Mouse (Mus musculus) olfactory bulb, adult 2 months (tissue): ENCODE data around the gene Rdh14. TPM values are rescaled to one million over a fixed set of nuclear protein-coding genes. Genes with fewer than 3 reads are reported as not detected.
A peak's percentile ranks its signal among the peaks of the same experiment; 100 is the strongest.

Experiments
- H3K27ac ChIP-seq: fragments of 200-500 bp; 2 replicates; pipeline ENCODE4 v1.5.1; 2012; ENCODE audit warnings: low read depth, low read length; ENCODE audit not compliant: insufficient read depth
- H3K4me1 ChIP-seq: fragments of 200-500 bp; 2 replicates; pipeline ENCODE4 v1.6.1; 2012; ENCODE audit warnings: low read length; ENCODE audit not compliant: control insufficient read depth, insufficient read depth
- H3K4me3 ChIP-seq: fragments of 200-500 bp; 2 replicates; pipeline ENCODE4 v1.5.1; 2012; ENCODE audit warnings: mild to moderate bottlenecking, low read depth, low read length, moderate library complexity; ENCODE audit not compliant: insufficient read depth
- CTCF ChIP-seq: fragments of 200-500 bp; IDR thresholded peaks from 2 replicates; pipeline ENCODE4 v1.5.1; 2012; ENCODE audit warnings: low read depth, mild to moderate bottlenecking, low read length, moderate library complexity; ENCODE audit not compliant: insufficient read depth
- POLR2A ChIP-seq: fragments of 200-500 bp; IDR thresholded peaks from 2 replicates; pipeline ENCODE4 v1.6.1; 2012; ENCODE audit warnings: mild to moderate bottlenecking, low read depth, low read length, moderate library complexity; ENCODE audit not compliant: insufficient read depth
- WGBS: fragments of 180-500 bp; shearing (Covaris S2); methylation state at CpG from one replicate; pipeline ENCODE4 v1.1.7; 2018; 5-methylcytosine and 5-hydroxymethylcytosine counted together
- polyA plus RNA-seq: library from polyadenylated mRNA; stranded (reverse); fragments of >200 nt; gene quantifications from 2 replicates; pipeline ENCODE4 v1.2.4, GENCODE M21; 2012; ENCODE audit warnings: low replicate concordance; ENCODE audit not compliant: missing spikeins, insufficient read depth, insufficient read length

The Rdh14 gene
- polyA plus RNA-seq, 1 experiment: not detected

- TF ChIP-seq POLR2A: no peak
- TF ChIP-seq CTCF: no peak
- H3K4me3 ChIP-seq: no peak overlapping the region
- WGBS: 92% methylated on average over 3 of the region's 3 CpGs
Measured at GRCm38 (mm10) chr12:10422347-10422746, 31.8 kb downstream of the Rdh14 start.

GRCm38 (mm10) chr12:10425982-10426863 lies 35.7 kb downstream of the Rdh14 start:
- Histone ChIP-seq H3K4me3 (no peak overlapping the region), H3K27ac (no peak overlapping the region), H3K4me1 (no peaks in the 10 kb centered on the region)
- no peak for TF ChIP-seq CTCF
- TF ChIP-seq POLR2A: no peak
- 76% methylated on average over 9 of the region's 9 CpGs for WGBS

More at GRCm38 (mm10) chr12:10422347-10422746, 31.8 kb downstream of the Rdh14 start:
- Histone ChIP-seq H3K4me1 (no peaks in the 10 kb centered on the region), H3K27ac (no peak overlapping the region)

GRCm38 (mm10) chr12:10430999-10431398 lies 40.4 kb downstream of the Rdh14 start:
- no peak overlapping the region for H3K27ac ChIP-seq
- TF ChIP-seq CTCF (no peak), POLR2A (no peak)

GRCm38 (mm10) chr12:10438054-10439001 lies 47.8 kb downstream of the Rdh14 start:
- TF ChIP-seq POLR2A: no peak
- peak; percentile 84 for TF ChIP-seq CTCF
- H3K27ac ChIP-seq: no peak overlapping the region
- 31% methylated on average over 15 of the region's 15 CpGs for WGBS
- no peak overlapping the region for H3K4me3 ChIP-seq
- peaks cover 3% of the 10 kb centered on the region; the same call in 1 of the 2 replicates for H3K4me1 ChIP-seq

More at GRCm38 (mm10) chr12:10430999-10431398, 40.4 kb downstream of the Rdh14 start:
- Histone ChIP-seq H3K4me1 (no peaks in the 10 kb centered on the region), H3K4me3 (no peak overlapping the region)
- 97% methylated on average over 1 of the region's 1 CpGs for WGBS

- Histone ChIP-seq H3K27ac (no peak overlapping the region), H3K4me3 (no peak overlapping the region), H3K4me1 (peaks cover 3% of the 10 kb centered on the region; the same call in 1 of the 2 replicates)
- no peak for TF ChIP-seq CTCF
- TF ChIP-seq POLR2A: no peak
- 61% methylated on average over 14 of the region's 14 CpGs for WGBS
Measured at GRCm38 (mm10) chr12:10439483-10440235, 49.1 kb downstream of the Rdh14 start.

Other genes with a start within 250 kb of the Rdh14 start
- not detected in 2 replicates for gene Nt5c1b, start 20.8 kb upstream of the Rdh14 start, polyA plus RNA-seq